Mouse (Mus musculus): Measurements from ENCODE around the gene Akr1cl.

- TF ChIP-seq TAL1 (IDR thresholded peaks at IDR 0.05; ENCODE audit: low read length) (no peak), GATA1 (IDR thresholded peaks at IDR 0.05; ENCODE audit: low read length) (no peak)
Measured at GRCm38 (mm10) chr1:65037542-65037941, 5.0 kb upstream of the Akr1cl start.

All from erythroblast, embryonic 14.5 days (primary cell).